Mouse (Mus musculus): ENCODE results near the gene Gm13212.
"Not testable (repeated sequence)": the region's sequence is repeated elsewhere in the genome, so short reads cannot be mapped to it uniquely, and the experiment has no call there.

The Gm13212 gene

GRCm38 (mm10) chr4:145585078-145585477, at the start of gene Gm13212:
TSS of gene Gm13212 (plus strand) at chr4:145585166.
- DNase-seq (ENCODE audit: low spot score), result peak; percentile 3

DNA sequence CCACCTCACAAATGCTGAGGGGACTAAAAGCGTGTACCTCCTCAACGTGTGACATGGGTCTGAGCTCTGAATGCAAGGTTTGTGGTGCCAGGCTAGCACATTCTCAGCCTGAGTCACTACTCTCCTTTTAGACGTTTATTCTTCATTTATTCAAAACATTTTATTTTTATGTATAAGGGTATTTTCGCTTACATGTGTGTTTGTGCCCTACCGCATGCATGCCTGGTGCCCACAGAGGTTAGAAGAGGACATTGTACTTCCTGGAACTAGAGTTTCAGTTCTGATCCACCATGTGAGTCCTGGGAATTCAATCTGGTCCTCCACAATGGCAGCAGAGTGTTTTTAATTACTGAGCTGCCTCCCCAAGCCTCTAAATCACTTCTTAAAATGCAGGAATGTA, 41.1 kb upstream of the Gm13212 start:
- not testable (repeated sequence) for DNase-seq (ENCODE audit: low spot score)

DNA sequence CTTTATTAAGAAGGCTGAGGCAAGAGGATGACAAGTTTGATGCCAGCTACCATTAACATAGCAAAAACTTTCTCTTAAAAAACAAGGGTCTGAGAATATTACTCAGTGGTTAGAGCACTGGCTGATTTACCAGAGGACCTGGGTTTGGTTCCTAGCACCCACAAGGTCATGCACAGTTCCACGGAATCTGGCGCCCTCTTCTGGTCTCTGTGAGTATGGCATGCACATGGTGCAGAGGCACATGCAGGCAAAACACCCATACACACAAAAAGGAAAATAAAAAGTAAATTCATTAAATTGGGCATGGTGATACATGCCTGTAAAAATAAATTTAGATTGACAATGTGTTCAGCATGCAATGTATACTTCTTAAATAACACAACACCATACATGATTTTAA, 39.9 kb upstream of the Gm13212 start:
- not testable (repeated sequence) for DNase-seq (ENCODE audit: low spot score)

- DNase-seq (ENCODE audit: low spot score), result not testable (repeated sequence)
Measured at GRCm38 (mm10) chr4:145545734-145546349, 39.1 kb upstream of the Gm13212 start.

GRCm38 (mm10) chr4:145546477-145546876, 38.5 kb upstream of the Gm13212 start:
- not testable (repeated sequence) for DNase-seq (ENCODE audit: low spot score)

DNA sequence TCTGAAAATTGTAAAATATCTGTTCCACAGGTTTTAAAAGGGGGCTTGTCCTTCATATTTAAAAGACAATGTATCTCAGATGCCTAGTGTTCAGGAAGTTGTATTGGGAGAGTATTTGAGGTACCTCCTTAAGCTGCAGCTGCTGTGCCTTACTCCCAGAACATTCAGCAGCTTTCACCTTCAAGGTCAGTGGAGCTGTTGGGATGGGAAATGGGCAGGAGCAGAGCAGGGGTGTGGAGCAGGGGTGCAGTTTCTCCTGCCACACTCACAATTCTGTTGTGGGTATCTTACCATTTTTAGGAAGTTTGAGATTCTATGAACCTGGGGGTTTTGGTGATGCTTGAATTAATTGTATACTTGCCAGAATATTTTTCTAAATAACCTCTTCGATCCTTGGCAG, 28.3 kb upstream of the Gm13212 start:
- DNase-seq (ENCODE audit: low spot score), result no peak

GRCm38 (mm10) chr4:145559505-145560099, 25.4 kb upstream of the Gm13212 start:
- no peak for DNase-seq (ENCODE audit: low spot score)

- no peak for DNase-seq (ENCODE audit: low spot score)
Measured at GRCm38 (mm10) chr4:145564111-145564821, 20.7 kb upstream of the Gm13212 start.

- not testable (repeated sequence) for DNase-seq (ENCODE audit: low spot score)
Measured at GRCm38 (mm10) chr4:145570461-145570860, 14.5 kb upstream of the Gm13212 start.

GRCm38 (mm10) chr4:145576623-145577022, 8.3 kb upstream of the Gm13212 start:
- not testable (repeated sequence) for DNase-seq (ENCODE audit: low spot score)

DNA sequence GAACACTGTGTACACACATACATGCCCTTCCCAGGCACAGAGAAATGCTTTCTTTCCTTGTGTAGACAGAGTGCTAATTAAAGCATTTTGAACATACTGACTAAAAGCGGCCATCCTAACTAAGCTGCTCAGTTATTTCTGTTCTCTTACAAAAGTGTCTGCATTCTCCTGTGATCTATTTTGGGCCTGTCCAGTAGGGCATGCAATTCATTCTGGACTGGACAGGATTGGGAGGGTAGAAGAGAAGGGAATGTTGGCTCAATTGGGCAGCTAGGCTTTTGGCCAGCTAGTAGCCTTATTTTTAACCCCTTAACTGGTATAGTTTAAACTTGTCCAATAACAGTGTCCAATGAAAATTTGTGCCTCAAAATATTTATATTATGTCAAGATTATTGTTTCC, 4.6 kb upstream of the Gm13212 start:
- not testable (repeated sequence) for DNase-seq (ENCODE audit: low spot score)

GRCm38 (mm10) chr4:145586046-145586445, 1.1 kb downstream of the Gm13212 start:
- not testable (repeated sequence) for DNase-seq (ENCODE audit: low spot score)

GRCm38 (mm10) chr4:145594183-145594582, 9.2 kb downstream of the Gm13212 start:
- not testable (repeated sequence) for DNase-seq (ENCODE audit: low spot score)

DNA sequence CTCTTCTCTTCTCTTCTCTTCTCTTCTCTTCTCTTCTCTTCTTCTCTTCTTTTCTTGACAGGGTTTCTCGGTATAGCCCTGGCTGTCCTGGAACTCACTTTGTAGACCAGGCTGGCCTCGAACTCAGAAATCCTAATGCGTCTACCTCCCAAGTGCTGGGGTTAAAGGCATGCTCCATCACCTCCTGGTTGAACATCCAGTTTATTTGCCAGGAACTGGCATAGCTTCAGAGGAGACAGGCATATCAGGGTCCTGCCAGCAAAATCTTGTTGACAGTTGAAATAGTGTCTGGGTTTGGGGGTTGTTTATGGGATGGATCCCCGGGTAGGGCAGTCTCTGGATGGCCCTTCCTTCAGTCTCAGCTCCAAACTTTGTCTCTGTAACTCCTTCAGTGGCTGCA, 9.8 kb downstream of the Gm13212 start:
- not testable (repeated sequence) for DNase-seq (ENCODE audit: low spot score)

GRCm38 (mm10) chr4:145640416-145641185, 55.6 kb downstream of the Gm13212 start:
- DNase-seq (ENCODE audit: low spot score), result not testable (repeated sequence)

- not testable (repeated sequence) for DNase-seq (ENCODE audit: low spot score)
Measured at GRCm38 (mm10) chr4:145670385-145670784, 85.4 kb downstream of the Gm13212 start, which contains the start of gene Zfp980. TSS of gene Zfp980 (plus strand) at chr4:145670685.

DNA sequence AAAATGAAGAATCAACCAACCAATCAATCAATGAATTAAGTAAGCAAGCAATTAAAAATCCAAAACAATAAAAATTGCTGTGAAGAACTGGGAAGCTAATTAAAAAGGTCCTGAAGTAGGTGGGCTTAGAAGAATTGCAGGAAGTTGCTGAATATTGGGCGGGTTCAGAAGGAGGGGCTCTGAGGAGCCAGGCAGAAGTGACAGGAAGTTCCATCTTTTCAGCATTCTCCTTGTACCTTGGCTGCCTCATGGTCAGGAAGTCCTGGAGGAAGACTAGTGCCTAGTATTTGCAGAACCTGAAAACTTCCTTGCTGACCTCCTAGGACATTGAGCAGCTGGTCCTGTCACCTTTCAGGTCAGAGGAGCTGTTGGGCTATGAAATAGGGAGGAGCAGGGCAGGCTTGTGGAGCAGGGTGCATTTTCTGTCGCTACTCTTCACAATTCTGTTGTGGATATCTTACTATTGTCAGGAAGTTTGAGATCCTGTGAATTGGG, 89.4 kb downstream of the Gm13212 start:
- DNase-seq (ENCODE audit: low spot score), result not testable (repeated sequence)
